Mouse (Mus musculus) effector memory CD4-positive, alpha-beta T cell, adult 5 months (primary cell): ENCODE measurements around the gene Strc. TPM values are rescaled to one million over a fixed set of nuclear protein-coding genes. Genes with fewer than 3 reads are reported as not detected.

Experiments used
- polyA plus RNA-seq: library from polyadenylated mRNA; unstranded; fragments of 100-300 nt; shearing (Covaris generic); gene quantifications from one replicate; pipeline ENCODE4 v1.2.1, GENCODE M21; 2017

Gene Strc
- 0.59 TPM for polyA plus RNA-seq

GRCm38 (mm10) chr2:121386961-121387575 is at the start of gene Strc:
Gene Strc (minus strand): TSS chr2:121387168.

GRCm38 (mm10) chr2:121413387-121414042 is 26.5 kb upstream of the Strc start, which contains the start of the genes Pdia3 and Catsper2:
Gene Pdia3 (plus strand): TSS chr2:121413775.
Gene Catsper2 (minus strand): TSS chr2:121413792.

GRCm38 (mm10) chr2:121357494-121357893 is 29.5 kb downstream of the Strc start, which contains the start of gene Ckmt1:
Gene Ckmt1 (plus strand): TSS chr2:121357714.

GRCm38 (mm10) chr2:121354820-121355592 is 32.0 kb downstream of the Strc start, which contains the start of gene Ppip5k1:
Gene Ppip5k1 (minus strand): TSS chr2:121355396.

Other genes with a start within 250 kb of the Strc start
- 7.2 TPM for gene Adal, start 246.7 kb downstream of the Strc start, polyA plus RNA-seq
- 14.0 TPM for gene Lcmt2, start 246.5 kb downstream of the Strc start, polyA plus RNA-seq
- gene Tubgcp4, start 216.5 kb downstream of the Strc start, polyA plus RNA-seq, result 51.9 TPM
- 21.5 TPM for gene Zscan29, start 216.0 kb downstream of the Strc start, polyA plus RNA-seq
- 69.7 TPM for gene Trp53bp1, start 115.8 kb downstream of the Strc start, polyA plus RNA-seq
- not detected for gene Map1a, start 97.6 kb downstream of the Strc start, polyA plus RNA-seq
- 13.4 TPM for gene Ppip5k1, start 31.8 kb downstream of the Strc start, polyA plus RNA-seq
- not detected for gene Ckmt1, start 29.5 kb downstream of the Strc start, polyA plus RNA-seq
- 371 TPM for gene Pdia3, start 26.6 kb upstream of the Strc start, polyA plus RNA-seq
- 1.8 TPM for gene Catsper2, start 26.6 kb upstream of the Strc start, polyA plus RNA-seq
- gene Ell3, start 57.1 kb upstream of the Strc start, polyA plus RNA-seq, result 0.45 TPM
- 338 TPM for gene Serf2, start 62.0 kb upstream of the Strc start, polyA plus RNA-seq
- gene Hypk, start 66.1 kb upstream of the Strc start, polyA plus RNA-seq, result 103 TPM
- gene Serinc4, start 69.6 kb upstream of the Strc start, polyA plus RNA-seq, result not detected
- 108 TPM for gene Mfap1b, start 86.9 kb upstream of the Strc start, polyA plus RNA-seq
- 30.9 TPM for gene Mfap1a, start 119.5 kb upstream of the Strc start, polyA plus RNA-seq
- gene Wdr76, start 119.6 kb upstream of the Strc start, polyA plus RNA-seq, result 3.8 TPM